Comparison of ENCODE assay signal across 23 mouse cellular contexts in genomic region chr14:16325208-16325607, GRCm38 (mm10). TPM values are rescaled to one million over a fixed set of nuclear protein-coding genes. Genes with fewer than 3 reads are reported as not detected.
A peak's percentile ranks its signal among the peaks of the same experiment; 100 is the strongest.
DNase-seq lines count a peak whose midpoint lies in the region; ATAC-seq and TF ChIP-seq lines count a peak whose summit lies in the region.
"Had no signal": no experiment of that assay in that cellular context is flagged by ENCODE, and none has a peak within 500 bp of the region (broad histone marks: within the 10 kb centered on the region; RNA-seq: fewer than 3 reads in every experiment).

No protein-coding gene starts in this region.

- H3K27me3 ChIP-seq in intestine, postnatal 0 days (replicated peaks; ENCODE audit: control insufficient read depth, insufficient read depth, low read length), result no peaks in the 10 kb centered on the region
- no peaks in the 10 kb centered on the region for H3K27me3 ChIP-seq in intestine, embryonic 15.5 days (replicated peaks)
- no peaks in the 10 kb centered on the region for H3K27me3 ChIP-seq in lung, embryonic 14.5 days (ENCODE audit: insufficient read depth, low read length)
- no peaks in the 10 kb centered on the region for H3K27me3 ChIP-seq in MEL (ENCODE audit: control insufficient read depth in 1 of 2, insufficient read depth in 2 of 2, low read length in 2 of 2)
- H3K27me3 ChIP-seq: embryonic facial prominence, embryonic 13.5 days; heart, embryonic 13.5 days; hindbrain, embryonic 15.5 days; kidney, embryonic 15.5 days; liver, embryonic 15.5 days had no signal

- no peak for DNase-seq in lung, embryonic 14.5 days
- no peak for DNase-seq in lung, adult 18-20 months
- no peak for DNase-seq in MEL (ENCODE audit: low read depth, low spot score)
- DNase-seq in layer of hippocampus, postnatal 25 days (ENCODE audit: extremely low spot score in 1 of 2, low spot score in 1 of 2), result no peak
- no peak for DNase-seq in cerebellum, adult 11 months
- DNase-seq: adrenal gland, adult 8-10 months; cerebellum, postnatal 10 days; heart, postnatal 36 days; lung, postnatal 36 days; right cerebral cortex, adult 18-20 months; thymus, postnatal 25 days had no signal

- WGBS in intestine, postnatal 0 days, result 41% methylated on average over 1 of the region's 1 CpGs
- 44% methylated on average over 1 of the region's 1 CpGs for WGBS in intestine, embryonic 15.5 days
- WGBS in lung, embryonic 14.5 days, result 25% methylated on average over 1 of the region's 1 CpGs

- H3K4me2 ChIP-seq in intestine, postnatal 0 days (replicated peaks; ENCODE audit: low read depth), result no peak overlapping the region
- no peak overlapping the region for H3K4me2 ChIP-seq in intestine, embryonic 15.5 days (replicated peaks)
- no peak overlapping the region for H3K4me2 ChIP-seq in lung, embryonic 14.5 days
- H3K4me2 ChIP-seq: embryonic facial prominence, embryonic 13.5 days; heart, embryonic 13.5 days; hindbrain, embryonic 15.5 days; kidney, embryonic 15.5 days; liver, embryonic 15.5 days; midbrain, embryonic 11.5 days had no signal

- no peak for TF ChIP-seq POLR2A in MEL (IDR thresholded peaks at IDR 0.05; ENCODE audit: control insufficient read depth in 1 of 2, insufficient read depth in 1 of 2, low read depth in 1 of 2, low read length in 2 of 2, poor library complexity in 1 of 2)

- peak; percentile 1; the same call in 1 of the 2 replicates for TF ChIP-seq RAD21 in MEL (IDR thresholded peaks at IDR 0.05; ENCODE audit: low read depth, low read length)

- H3K4me3 ChIP-seq in intestine, postnatal 0 days (ENCODE audit: low read depth, low read length), result no peak overlapping the region
- no peak overlapping the region for H3K4me3 ChIP-seq in intestine, embryonic 15.5 days (replicated peaks)
- no peak overlapping the region for H3K4me3 ChIP-seq in lung, embryonic 14.5 days (ENCODE audit: low read depth, low read length)
- H3K4me3 ChIP-seq in MEL (ENCODE audit: control insufficient read depth in 1 of 2, insufficient read depth in 1 of 2, low read depth in 2 of 2, low read length in 2 of 2), result no peak overlapping the region
- H3K4me3 ChIP-seq: embryonic facial prominence, embryonic 13.5 days; heart, embryonic 13.5 days; hindbrain, embryonic 15.5 days; kidney, embryonic 15.5 days; limb, embryonic 10.5 days; liver, embryonic 15.5 days had no signal

- peak; percentile 53 for TF ChIP-seq CTCF in intestine, postnatal 0 days (IDR thresholded peaks at IDR 0.05; ENCODE audit: low read depth)
- peak; percentile 35; the same call in 1 of the 2 replicates for TF ChIP-seq CTCF in lung, embryonic 14.5 days (IDR thresholded peaks at IDR 0.05; ENCODE audit: low read depth)
- TF ChIP-seq CTCF in MEL (IDR thresholded peaks at IDR 0.05 in 2 of 3, conservative IDR thresholded peaks at IDR 0.05 in 1 of 3; ENCODE audit: control insufficient read depth in 1 of 3, insufficient read depth in 1 of 3, low read depth in 2 of 3, low read length in 3 of 3, poor library complexity in 1 of 3, severe bottlenecking in 1 of 3), result peak in 1 of 3 experiments; percentile 10; a peak in 2 of 6 replicates

- no peak for ATAC-seq in intestine, postnatal 0 days
- ATAC-seq in intestine, embryonic 15.5 days, result no peak
- ATAC-seq in lung, embryonic 14.5 days (ENCODE audit: insufficient read depth), result no peak
- ATAC-seq in megakaryocyte-erythroid progenitor cell, adult 5-6 weeks (replicated peaks; ENCODE audit: low FRiP score, low TSS enrichment, poor library complexity, severe bottlenecking), result peak; percentile 89
- ATAC-seq: forebrain, embryonic 14.5 days; intestine, embryonic 16.5 days had no signal

- no peaks in the 10 kb centered on the region for H3K4me1 ChIP-seq in intestine, postnatal 0 days (replicated peaks; ENCODE audit: control insufficient read depth, insufficient read depth, low read length)
- H3K4me1 ChIP-seq in intestine, embryonic 15.5 days (replicated peaks), result no peaks in the 10 kb centered on the region
- peaks cover 6% of the 10 kb centered on the region; the same call in 1 of the 2 replicates for H3K4me1 ChIP-seq in lung, embryonic 14.5 days (ENCODE audit: insufficient read depth)
- H3K4me1 ChIP-seq in MEL (ENCODE audit: control insufficient read depth in 1 of 2, insufficient read depth in 2 of 2, low read length in 2 of 2), result no peaks in the 10 kb centered on the region; a peak in 1 of 4 replicates
- H3K4me1 ChIP-seq: liver, embryonic 15.5 days had no signal

- H3K36me3 ChIP-seq in intestine, postnatal 0 days (ENCODE audit: control insufficient read depth, insufficient read depth), result no peaks in the 10 kb centered on the region
- no peaks in the 10 kb centered on the region for H3K36me3 ChIP-seq in intestine, embryonic 15.5 days
- H3K36me3 ChIP-seq in lung, embryonic 14.5 days (ENCODE audit: insufficient read depth), result no peaks in the 10 kb centered on the region
- no peaks in the 10 kb centered on the region for H3K36me3 ChIP-seq in MEL (ENCODE audit: control insufficient read depth in 1 of 2, insufficient read depth in 2 of 2, low read length in 2 of 2)
- H3K36me3 ChIP-seq: embryonic facial prominence, embryonic 13.5 days; heart, embryonic 13.5 days; hindbrain, embryonic 15.5 days; kidney, embryonic 15.5 days; limb, embryonic 10.5 days; liver, embryonic 15.5 days had no signal

- H3K9me3 ChIP-seq in intestine, postnatal 0 days (ENCODE audit: control insufficient read depth), result no peaks in the 10 kb centered on the region
- no peaks in the 10 kb centered on the region for H3K9me3 ChIP-seq in intestine, embryonic 15.5 days
- H3K9me3 ChIP-seq in lung, embryonic 14.5 days (ENCODE audit: low read depth, low read length), result no peaks in the 10 kb centered on the region
- no peaks in the 10 kb centered on the region for H3K9me3 ChIP-seq in MEL (replicated peaks; ENCODE audit: insufficient read depth, low read length)
- H3K9me3 ChIP-seq: embryonic facial prominence, embryonic 13.5 days; heart, embryonic 13.5 days; hindbrain, embryonic 15.5 days; kidney, embryonic 15.5 days; limb, embryonic 10.5 days; liver, embryonic 15.5 days had no signal

- H3K79me2 ChIP-seq in MEL (ENCODE audit: control insufficient read depth, insufficient read depth, low read length, poor library complexity), result no peaks in the 10 kb centered on the region

- no peak for TF ChIP-seq EP300 in MEL (IDR thresholded peaks at IDR 0.05; ENCODE audit: low read depth in 1 of 2, low read length in 2 of 2)

- H3K27ac ChIP-seq in intestine, postnatal 0 days (ENCODE audit: low read depth, low read length), result no peak overlapping the region
- H3K27ac ChIP-seq in intestine, embryonic 15.5 days, result no peak overlapping the region
- H3K27ac ChIP-seq in lung, embryonic 14.5 days (ENCODE audit: low read depth), result no peak overlapping the region
- no peak overlapping the region for H3K27ac ChIP-seq in MEL (ENCODE audit: control insufficient read depth, low read depth, low read length)
- H3K27ac ChIP-seq: embryonic facial prominence, embryonic 13.5 days; heart, embryonic 13.5 days; hindbrain, embryonic 15.5 days; kidney, embryonic 15.5 days; limb, embryonic 10.5 days; liver, embryonic 15.5 days had no signal

- H3K9ac ChIP-seq in intestine, postnatal 0 days (ENCODE audit: low read depth, low read length), result no peak overlapping the region
- H3K9ac ChIP-seq in intestine, embryonic 15.5 days, result no peak overlapping the region
- no peak overlapping the region for H3K9ac ChIP-seq in lung, embryonic 14.5 days
- no peak overlapping the region for H3K9ac ChIP-seq in MEL (ENCODE audit: control insufficient read depth, low read depth, low read length, poor library complexity, severe bottlenecking)
- H3K9ac ChIP-seq: embryonic facial prominence, embryonic 13.5 days; heart, embryonic 13.5 days; hindbrain, embryonic 15.5 days; kidney, embryonic 15.5 days; liver, embryonic 15.5 days had no signal

TF ChIP-seq in MEL, 35 proteins besides CTCF, POLR2A, EP300 and RAD21 (continues in another document):
- no peak for TF ChIP-seq JUND (IDR thresholded peaks at IDR 0.05; ENCODE audit: low read depth, low read length)
- TF ChIP-seq MAZ (IDR thresholded peaks at IDR 0.05; ENCODE audit: low read depth, low read length), result no peak
- no peak for TF ChIP-seq USF2 (IDR thresholded peaks at IDR 0.05; ENCODE audit: borderline replicate concordance in 1 of 2, insufficient read depth in 1 of 2, low read depth in 1 of 2, low read length in 2 of 2)
- TF ChIP-seq USF1 (IDR thresholded peaks at IDR 0.05; ENCODE audit: low read depth, low read length), result no peak
- no peak for TF ChIP-seq NELFE (IDR thresholded peaks at IDR 0.05; ENCODE audit: low read depth, low read length)
- TF ChIP-seq ELF1 (IDR thresholded peaks at IDR 0.05; ENCODE audit: low read depth, low read length), result no peak
- no peak for TF ChIP-seq MXI1 (IDR thresholded peaks at IDR 0.05; ENCODE audit: low read depth, low read length)
- TF ChIP-seq MYB (IDR thresholded peaks at IDR 0.05; ENCODE audit: low read depth, low read length), result no peak
- no peak for TF ChIP-seq RCOR1 (IDR thresholded peaks at IDR 0.05; ENCODE audit: low read depth, low read length)
- TF ChIP-seq TCF12 (IDR thresholded peaks at IDR 0.05; ENCODE audit: low read depth, low read length), result no peak
- TF ChIP-seq POLR2AphosphoS5 (IDR thresholded peaks at IDR 0.05; ENCODE audit: borderline replicate concordance, low read depth, low read length), result no peak
- no peak for TF ChIP-seq SIN3A (IDR thresholded peaks at IDR 0.05; ENCODE audit: low read length)
- TF ChIP-seq ZNF384 (IDR thresholded peaks at IDR 0.05; ENCODE audit: low read depth, low read length), result no peak
- TF ChIP-seq GABPA (IDR thresholded peaks at IDR 0.05; ENCODE audit: low read depth, low read length), result no peak
- TF ChIP-seq KAT2A (conservative IDR thresholded peaks at IDR 0.05; ENCODE audit: low read depth, low read length), result no peak
- no peak for TF ChIP-seq MEF2A (IDR thresholded peaks at IDR 0.05; ENCODE audit: extremely low read depth, insufficient replicate concordance, low read depth, low read length, poor library complexity, severe bottlenecking)
- TF ChIP-seq TBP (IDR thresholded peaks at IDR 0.05; ENCODE audit: low read depth, low read length), result no peak
- no peak for TF ChIP-seq UBTF (IDR thresholded peaks at IDR 0.05; ENCODE audit: borderline replicate concordance, insufficient read depth, low read depth, low read length)

RNA-seq across cellular contexts. Expression of gene Top2b, which starts 39.8 kb away (rescaled TPM):
- 16.2 and 17.7 TPM in 2 replicates for polyA plus RNA-seq in intestine, postnatal 0 days (2015; fragmentation: Nextera tagmentation; extraction: Ambion mirVana)
- 33.3 and 43.3 TPM in 2 replicates for polyA plus RNA-seq in intestine, embryonic 15.5 days (2015; fragmentation: Nextera tagmentation; extraction: Ambion mirVana)
- 101 and 103 TPM in 2 replicates for polyA plus RNA-seq in lung, embryonic 14.5 days (2014; fragmentation: Nextera tagmentation; extraction: Ambion mirVana)
- total RNA-seq in MEL (2012; rRNA removed), result 29.5 and 31.8 TPM in 2 replicates
- 100 to 1,000 TPM in 1 of 2 experiments, 10 to 100 TPM in 1; 39.5 to 190 TPM for polyA plus RNA-seq in MEL (2012; ENCODE audit: insufficient read depth in 1 of 2, insufficient read length in 2 of 2, low read depth in 1 of 2, low replicate concordance in 2 of 2, missing spikeins in 1 of 2)
- 104 and 164 TPM in 2 replicates for total RNA-seq in megakaryocyte-erythroid progenitor cell, adult 5-6 weeks (2014; fragmentation: Nextera tagmentation)
- total RNA-seq in megakaryocyte-erythroid progenitor cell, adult 5-6 weeks (2017), result 230 and 254 TPM in 2 replicates
- 10 to 100 TPM; 92.1 to 97.7 TPM for total RNA-seq in layer of hippocampus, postnatal 25 days (2021)
